Mouse (Mus musculus): ENCODE results near the gene Pgbd5. TPM values are rescaled to one million over a fixed set of nuclear protein-coding genes. Genes with fewer than 3 reads are reported as not detected.

Pgbd5 gene
- polyA plus RNA-seq, 1 experiment, result 0.13 TPM

- H3K4me1 ChIP-seq, result no peaks in the 10 kb centered on the region; the same call in 1 of the 2 replicates
- no peaks in the 10 kb centered on the region for H3K36me3 ChIP-seq (replicated peaks; ENCODE audit: low read length)
- TF ChIP-seq GATA1 (IDR thresholded peaks at IDR 0.05; ENCODE audit: borderline replicate concordance, low read length) (no peak), FLI1 (IDR thresholded peaks at IDR 0.05; ENCODE audit: low read length) (no peak)
- H3K9me3 ChIP-seq, result peaks cover 4% of the 10 kb centered on the region; the same call in 1 of the 2 replicates
- H3K27me3 ChIP-seq (replicated peaks), result peaks cover 39% of the 10 kb centered on the region
- H3K4me3 ChIP-seq (replicated peaks), result no peak overlapping the region
Measured at GRCm38 (mm10) chr8:124361773-124362427, 77.6 kb downstream of the Pgbd5 start.

- H3K9me3 ChIP-seq, result peaks cover 8% of the 10 kb centered on the region
- no peaks in the 10 kb centered on the region for H3K36me3 ChIP-seq (replicated peaks; ENCODE audit: low read length)
- no peaks in the 10 kb centered on the region; the same call in 1 of the 2 replicates for H3K4me1 ChIP-seq
- H3K27me3 ChIP-seq (replicated peaks), result peaks cover 41% of the 10 kb centered on the region
- no peak for TF ChIP-seq FLI1 (IDR thresholded peaks at IDR 0.05; ENCODE audit: low read length)
- TF ChIP-seq GATA1 (IDR thresholded peaks at IDR 0.05; ENCODE audit: borderline replicate concordance, low read length), result no peak
- no peak overlapping the region for H3K4me3 ChIP-seq (replicated peaks)
Measured at GRCm38 (mm10) chr8:124360911-124361310, 78.5 kb downstream of the Pgbd5 start.

- Histone ChIP-seq H3K9me3 (peaks cover 6% of the 10 kb centered on the region), H3K4me1 (peaks cover 33% of the 10 kb centered on the region), H3K36me3 (replicated peaks; ENCODE audit: low read length) (peaks cover 12% of the 10 kb centered on the region), H3K27me3 (replicated peaks) (peaks cover 24% of the 10 kb centered on the region), H3K4me3 (replicated peaks) (no peak overlapping the region)
- TF ChIP-seq GATA1 (IDR thresholded peaks at IDR 0.05; ENCODE audit: borderline replicate concordance, low read length) (no peak), FLI1 (IDR thresholded peaks at IDR 0.05; ENCODE audit: low read length) (no peak)
Measured at GRCm38 (mm10) chr8:124351636-124352035, 87.8 kb downstream of the Pgbd5 start.

- TF ChIP-seq FLI1 (IDR thresholded peaks at IDR 0.05; ENCODE audit: low read length), result no peak
- no peak for TF ChIP-seq GATA1 (IDR thresholded peaks at IDR 0.05; ENCODE audit: borderline replicate concordance, low read length)
- Histone ChIP-seq H3K27me3 (replicated peaks) (peaks cover 13% of the 10 kb centered on the region), H3K4me1 (peaks cover 50% of the 10 kb centered on the region), H3K4me3 (replicated peaks) (peak overlapping the region; percentile 38), H3K9me3 (no peaks in the 10 kb centered on the region), H3K36me3 (replicated peaks; ENCODE audit: low read length) (peaks cover 32% of the 10 kb centered on the region)
Measured at GRCm38 (mm10) chr8:124349663-124350062, 89.8 kb downstream of the Pgbd5 start.

GRCm38 (mm10) chr8:124348087-124348486 lies 91.4 kb downstream of the Pgbd5 start:
- Histone ChIP-seq H3K36me3 (replicated peaks; ENCODE audit: low read length) (peaks cover 48% of the 10 kb centered on the region), H3K4me3 (replicated peaks) (no peak overlapping the region), H3K9me3 (no peaks in the 10 kb centered on the region), H3K27me3 (replicated peaks) (peaks cover 9% of the 10 kb centered on the region), H3K4me1 (peaks cover 60% of the 10 kb centered on the region)
- no peak for TF ChIP-seq GATA1 (IDR thresholded peaks at IDR 0.05; ENCODE audit: borderline replicate concordance, low read length)

- H3K36me3 ChIP-seq (replicated peaks; ENCODE audit: low read length), result peaks cover 59% of the 10 kb centered on the region
- peak overlapping the region; percentile 44 for H3K4me3 ChIP-seq (replicated peaks)
- H3K27me3 ChIP-seq (replicated peaks), result peaks cover 7% of the 10 kb centered on the region
- no peaks in the 10 kb centered on the region for H3K9me3 ChIP-seq
- H3K4me1 ChIP-seq, result peaks cover 61% of the 10 kb centered on the region
- TF ChIP-seq GATA1 (IDR thresholded peaks at IDR 0.05; ENCODE audit: borderline replicate concordance, low read length) (no peak), FLI1 (IDR thresholded peaks at IDR 0.05; ENCODE audit: low read length) (no peak)
Measured at GRCm38 (mm10) chr8:124346852-124347523, 92.5 kb downstream of the Pgbd5 start.

- peaks cover 61% of the 10 kb centered on the region for H3K4me1 ChIP-seq
- H3K4me3 ChIP-seq (replicated peaks), result no peak overlapping the region
- peaks cover 78% of the 10 kb centered on the region for H3K36me3 ChIP-seq (replicated peaks; ENCODE audit: low read length)
- no peak for TF ChIP-seq FLI1 (IDR thresholded peaks at IDR 0.05; ENCODE audit: low read length)
- TF ChIP-seq GATA1 (IDR thresholded peaks at IDR 0.05; ENCODE audit: borderline replicate concordance, low read length), result no peak
- no peaks in the 10 kb centered on the region for H3K9me3 ChIP-seq
- H3K27me3 ChIP-seq (replicated peaks), result no peaks in the 10 kb centered on the region
Measured at GRCm38 (mm10) chr8:124345098-124345497, 94.4 kb downstream of the Pgbd5 start.

GRCm38 (mm10) chr8:124343991-124344390 lies 95.5 kb downstream of the Pgbd5 start:
- peaks cover 89% of the 10 kb centered on the region for H3K36me3 ChIP-seq (replicated peaks; ENCODE audit: low read length)
- no peak overlapping the region for H3K4me3 ChIP-seq (replicated peaks)
- no peaks in the 10 kb centered on the region for H3K9me3 ChIP-seq
- TF ChIP-seq FLI1 (IDR thresholded peaks at IDR 0.05; ENCODE audit: low read length), result no peak
- TF ChIP-seq GATA1 (IDR thresholded peaks at IDR 0.05; ENCODE audit: borderline replicate concordance, low read length), result no peak
- H3K27me3 ChIP-seq (replicated peaks), result no peaks in the 10 kb centered on the region
- peaks cover 59% of the 10 kb centered on the region for H3K4me1 ChIP-seq

GRCm38 (mm10) chr8:124343151-124343550 lies 96.3 kb downstream of the Pgbd5 start:
- peaks cover 57% of the 10 kb centered on the region for H3K4me1 ChIP-seq
- TF ChIP-seq GATA1 (IDR thresholded peaks at IDR 0.05; ENCODE audit: borderline replicate concordance, low read length), result no peak
- TF ChIP-seq FLI1 (IDR thresholded peaks at IDR 0.05; ENCODE audit: low read length), result no peak
- no peaks in the 10 kb centered on the region for H3K27me3 ChIP-seq (replicated peaks)
- H3K36me3 ChIP-seq (replicated peaks; ENCODE audit: low read length), result peaks cover 97% of the 10 kb centered on the region
- H3K9me3 ChIP-seq, result no peaks in the 10 kb centered on the region
- H3K4me3 ChIP-seq (replicated peaks), result no peak overlapping the region

GRCm38 (mm10) chr8:124340360-124341068 lies 98.9 kb downstream of the Pgbd5 start:
- Histone ChIP-seq H3K36me3 (replicated peaks; ENCODE audit: low read length) (peaks cover 100% of the 10 kb centered on the region), H3K4me3 (replicated peaks) (no peak overlapping the region), H3K27me3 (replicated peaks) (no peaks in the 10 kb centered on the region), H3K9me3 (no peaks in the 10 kb centered on the region), H3K4me1 (peaks cover 37% of the 10 kb centered on the region)
- TF ChIP-seq GATA1 (IDR thresholded peaks at IDR 0.05; ENCODE audit: borderline replicate concordance, low read length) (no peak), FLI1 (IDR thresholded peaks at IDR 0.05; ENCODE audit: low read length) (no peak)
